Mouse (Mus musculus) left cerebral cortex, adult 18-20 months (tissue): ENCODE measurements around the gene Tanc1. TPM values are rescaled to one million over a fixed set of nuclear protein-coding genes. Genes with fewer than 3 reads are reported as not detected.

Experiments
- DNase-seq, 2 experiments: peaks; one replicate each; pipeline ENCODE4 v3.0.0; 2021 to 2022; ENCODE audit warnings: low spot score in 2 of 2, mixed read lengths in 1 of 2
- total RNA-seq, 2 experiments: library from RNA; stranded (reverse); gene quantifications; 2 replicates each; pipeline ENCODE4 v1.2.3; 2021

Tanc1 gene
- total RNA-seq, 2 experiments from 2014 or later = 25.2 to 26.7 TPM

DNA sequence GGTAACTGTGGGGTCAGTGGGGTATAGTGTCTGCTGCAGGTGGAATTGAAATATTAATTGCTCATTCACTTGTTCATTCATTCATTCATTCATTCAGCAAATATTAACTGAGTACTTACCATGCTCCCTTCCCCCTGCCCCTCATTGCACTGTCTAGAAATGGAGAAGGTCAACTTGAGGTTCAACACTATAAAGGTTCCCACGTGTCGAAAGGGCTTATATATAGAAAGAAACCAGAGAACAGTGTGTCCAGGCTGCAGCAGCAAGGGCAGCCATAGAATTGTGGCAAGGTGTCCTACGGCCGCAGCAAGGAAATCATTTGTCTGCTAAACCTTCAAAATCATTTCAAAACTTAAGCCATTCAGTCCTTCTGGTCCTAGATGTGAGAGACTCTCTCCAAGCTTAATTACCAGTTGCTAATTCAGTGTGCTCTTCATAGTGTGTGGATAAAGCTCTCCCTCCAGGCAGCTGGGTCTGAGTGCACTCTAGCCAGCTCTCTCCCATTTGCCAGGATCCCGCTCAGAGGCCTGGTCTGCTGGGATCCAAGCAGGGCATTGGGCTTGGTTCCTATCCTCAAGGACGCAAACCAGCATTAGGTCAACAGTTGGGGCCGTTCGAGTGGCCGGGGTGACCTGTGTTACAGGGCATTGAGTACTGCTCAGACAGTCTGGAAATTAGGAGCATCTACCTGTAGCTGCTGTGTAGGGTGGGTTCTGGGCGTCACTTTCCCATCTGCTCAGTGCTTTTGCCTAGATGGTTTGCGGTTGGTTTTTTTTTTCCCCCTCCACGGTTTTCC is 172.2 kb downstream of the Tanc1 start:
- no peak for DNase-seq

DNA sequence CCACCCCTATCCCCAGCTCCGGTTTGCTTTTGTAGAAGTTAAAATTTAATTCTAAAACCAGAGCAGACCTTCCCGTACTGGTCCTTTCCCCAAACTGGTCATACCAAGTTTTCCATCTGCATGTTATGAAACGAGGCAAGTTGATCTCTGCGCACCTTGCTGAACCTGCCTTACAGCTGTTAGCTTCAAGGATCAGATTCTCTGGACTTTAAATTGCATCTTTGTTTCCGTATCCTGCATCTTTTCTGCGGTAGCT is 172.7 kb downstream of the Tanc1 start:
- no peak for DNase-seq

- DNase-seq = no peak
Measured at GRCm38 (mm10) chr2:59785597-59785996, 173.8 kb downstream of the Tanc1 start.

GRCm38 (mm10) chr2:59788704-59789500 is 177.1 kb downstream of the Tanc1 start:
- no peak for DNase-seq

GRCm38 (mm10) chr2:59791596-59791995 is 179.8 kb downstream of the Tanc1 start:
- no peak for DNase-seq

- DNase-seq = no peak
Measured at GRCm38 (mm10) chr2:59793337-59793736, 181.5 kb downstream of the Tanc1 start.

GRCm38 (mm10) chr2:59794838-59795237 is 183.0 kb downstream of the Tanc1 start:
- no peak for DNase-seq

GRCm38 (mm10) chr2:59798934-59799532 is 187.2 kb downstream of the Tanc1 start:
- DNase-seq = no peak

- no peak for DNase-seq
Measured at GRCm38 (mm10) chr2:59799572-59799971, 187.7 kb downstream of the Tanc1 start.

- no peak for DNase-seq
Measured at GRCm38 (mm10) chr2:59800481-59801266, 188.8 kb downstream of the Tanc1 start.

DNA sequence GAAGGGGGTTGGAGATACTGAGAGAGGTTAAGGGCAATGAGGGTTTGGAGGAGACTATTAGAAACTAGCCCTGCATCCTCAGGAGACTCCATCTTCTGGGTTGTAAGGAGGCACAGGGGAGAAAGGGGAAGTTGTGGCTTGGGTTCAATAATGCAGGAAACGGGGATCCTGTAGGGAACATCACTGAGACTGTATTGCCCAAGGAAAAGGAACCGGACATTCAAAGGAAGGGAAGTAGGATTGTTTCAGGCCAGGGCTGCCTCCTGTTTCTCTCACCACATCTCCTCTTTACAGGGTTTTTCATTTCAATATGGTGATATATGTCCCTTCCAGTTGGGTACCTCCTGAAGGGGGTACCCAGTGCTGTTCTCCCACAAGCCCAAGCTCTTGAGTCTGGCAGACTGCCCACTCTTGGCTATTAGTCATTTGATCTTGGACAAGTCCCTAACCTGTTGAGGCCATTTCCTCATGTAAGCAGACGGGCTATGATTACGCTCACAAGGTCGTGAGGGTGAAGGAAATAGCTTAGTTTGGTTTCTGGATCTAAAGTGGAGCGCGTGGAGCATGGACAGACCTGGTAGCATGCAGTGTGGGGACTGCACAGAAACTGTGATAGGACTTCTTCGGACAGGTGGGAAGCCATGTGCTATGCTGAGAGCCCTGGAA is 191.0 kb downstream of the Tanc1 start:
- DNase-seq = no peak

DNA sequence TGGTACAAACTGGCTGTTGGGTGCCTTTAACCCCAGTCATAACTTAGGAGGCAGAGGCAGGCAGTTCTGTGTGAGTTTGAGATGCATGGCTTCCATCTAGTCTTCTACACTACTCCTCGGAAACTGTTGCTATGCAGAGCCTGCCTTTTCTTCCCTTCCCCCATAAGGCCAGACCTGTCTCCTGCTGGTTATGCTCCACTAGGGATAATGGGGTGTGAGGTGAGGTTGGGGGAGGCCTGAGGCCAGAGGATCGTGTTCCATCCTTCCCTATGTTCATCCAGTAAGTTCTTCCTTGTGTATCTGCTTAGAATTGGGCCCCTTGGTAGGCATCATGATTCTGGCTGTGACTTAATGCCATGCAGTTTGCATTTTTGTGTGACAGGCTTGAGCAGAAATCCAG is 193.8 kb downstream of the Tanc1 start:
- no peak for DNase-seq

DNA sequence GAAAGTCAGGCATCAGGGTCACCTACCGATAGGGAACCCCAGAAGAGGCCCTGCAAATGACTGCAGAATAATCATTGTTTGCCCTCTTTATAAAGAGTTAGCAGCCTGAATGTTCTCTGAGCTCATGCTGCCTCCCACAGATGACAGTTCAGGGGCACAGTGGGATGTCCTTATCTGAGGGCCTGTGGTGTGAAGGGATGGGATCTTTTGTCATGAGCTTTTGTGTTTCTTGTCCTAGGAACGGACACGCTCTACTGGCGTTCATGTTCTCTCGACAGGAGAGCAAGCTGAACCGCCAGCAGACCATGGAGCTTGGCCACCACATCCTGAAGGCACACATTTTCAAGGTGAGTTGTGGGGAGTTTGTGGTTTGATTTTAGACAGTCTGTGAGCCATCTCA is 194.2 kb downstream of the Tanc1 start:
- DNase-seq = no peak

DNA sequence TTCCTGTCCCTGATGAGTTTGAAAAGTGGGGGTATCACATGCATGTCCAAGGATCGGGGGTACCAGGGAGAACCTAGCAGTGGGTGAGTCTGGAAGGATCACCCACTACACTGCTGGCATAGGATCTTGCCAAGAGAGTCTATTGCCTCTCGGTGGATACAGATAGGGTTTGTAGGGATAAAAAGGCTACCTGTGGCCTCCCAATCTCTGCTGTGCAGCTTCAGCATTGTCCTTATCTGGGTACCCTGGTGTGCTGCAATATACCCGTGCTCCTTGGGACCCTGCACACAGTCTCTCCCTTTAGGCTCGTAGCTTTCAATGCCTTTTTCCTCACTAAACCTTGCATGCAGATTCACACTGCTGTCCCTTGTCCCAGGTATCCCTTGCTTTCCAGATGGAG is 196.8 kb downstream of the Tanc1 start:
- DNase-seq = no peak

GRCm38 (mm10) chr2:59810039-59810438 is 198.2 kb downstream of the Tanc1 start:
- DNase-seq = no peak

- DNase-seq = no peak
Measured at GRCm38 (mm10) chr2:59811247-59811646, 199.4 kb downstream of the Tanc1 start.

- DNase-seq = no peak
Measured at GRCm38 (mm10) chr2:59812641-59813040, 200.8 kb downstream of the Tanc1 start.

DNA sequence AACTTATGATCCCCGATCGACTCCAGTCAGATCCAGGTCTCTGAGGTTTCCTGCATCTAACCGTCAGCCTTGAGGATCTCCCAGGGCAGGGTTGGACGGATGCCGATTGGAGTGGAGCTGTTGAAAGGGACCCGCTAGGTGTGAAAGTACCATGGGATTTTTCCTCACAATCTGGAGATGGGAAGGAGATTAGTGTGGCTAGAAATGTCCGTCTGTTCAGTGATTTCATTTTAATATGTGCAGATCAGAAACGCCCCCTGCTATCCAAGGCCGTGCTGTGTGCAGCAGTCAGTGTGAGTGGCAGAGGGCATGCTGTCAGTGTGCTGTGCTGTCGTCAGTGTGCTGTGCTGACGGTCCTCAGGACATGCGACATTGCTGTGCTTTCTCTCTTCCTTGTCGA is 201.6 kb downstream of the Tanc1 start:
- no peak for DNase-seq

DNA sequence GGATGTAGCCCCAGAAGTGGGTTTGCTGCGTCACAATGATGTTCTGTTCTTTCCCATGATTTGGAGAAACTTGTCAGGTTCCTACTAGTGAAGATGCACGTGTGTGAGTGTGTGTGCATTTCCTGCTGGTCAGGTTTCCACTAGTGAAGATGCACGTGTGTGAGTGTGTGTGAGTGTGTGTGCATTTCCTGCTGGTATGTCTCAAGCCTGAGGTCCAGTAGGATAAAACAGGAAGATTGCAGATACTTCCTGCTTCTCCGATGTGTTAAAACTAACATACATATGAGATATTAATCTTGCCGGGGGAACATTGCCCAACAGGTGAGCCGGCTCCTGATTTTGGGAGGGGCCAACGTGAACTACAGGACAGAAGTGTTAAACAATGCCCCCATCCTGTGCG is 203.2 kb downstream of the Tanc1 start:
- no peak for DNase-seq

GRCm38 (mm10) chr2:59818663-59819062 is 206.8 kb downstream of the Tanc1 start:
- DNase-seq = no peak

GRCm38 (mm10) chr2:59819415-59819814 is 207.6 kb downstream of the Tanc1 start:
- no peak for DNase-seq
